Mouse (Mus musculus) testis, adult 2 months (tissue): ENCODE data around the gene Steap4. TPM values are rescaled to one million over a fixed set of nuclear protein-coding genes. Genes with fewer than 3 reads are reported as not detected.
"Not testable (repeated sequence)": the region's sequence is repeated elsewhere in the genome, so short reads cannot be mapped to it uniquely, and the experiment has no call there.

Source experiments
- H3K27ac ChIP-seq: fragments of 200-500 bp; 2 replicates; pipeline ENCODE4 v1.5.1; 2012; ENCODE audit warnings: low read depth, low read length; ENCODE audit not compliant: control insufficient read depth, insufficient read depth
- H3K27me3 ChIP-seq: fragments of 200-500 bp; 2 replicates; pipeline ENCODE4 v1.6.1; 2012; ENCODE audit warnings: mild to moderate bottlenecking, low read length, moderate library complexity; ENCODE audit not compliant: control insufficient read depth, insufficient read depth
- H3K36me3 ChIP-seq: fragments of 200-500 bp; 2 replicates; pipeline ENCODE4 v1.6.1; 2012; ENCODE audit warnings: mild to moderate bottlenecking, low read length; ENCODE audit not compliant: control insufficient read depth, insufficient read depth
- H3K4me1 ChIP-seq: fragments of 200-500 bp; 2 replicates; pipeline ENCODE4 v1.6.1; 2012; ENCODE audit warnings: low read length; ENCODE audit not compliant: control insufficient read depth, insufficient read depth
- H3K4me3 ChIP-seq: fragments of 200-500 bp; 2 replicates; pipeline ENCODE4 v1.5.1; 2012; ENCODE audit warnings: low read depth, mild to moderate bottlenecking, low read length, moderate library complexity, mixed read lengths; ENCODE audit not compliant: control insufficient read depth
- CTCF ChIP-seq: fragments of 200-500 bp; IDR thresholded peaks from 2 replicates; pipeline ENCODE4 v1.5.1; 2012; ENCODE audit warnings: low read depth, mild to moderate bottlenecking, inconsistent platforms, low read length, moderate library complexity; ENCODE audit not compliant: control insufficient read depth, insufficient read depth, insufficient replicate concordance
- POLR2A ChIP-seq: fragments of 200-500 bp; IDR thresholded peaks from 2 replicates; pipeline ENCODE4 v1.6.1; 2012; ENCODE audit warnings: low read depth, mild to moderate bottlenecking, inconsistent platforms, low read length, moderate library complexity; ENCODE audit not compliant: control insufficient read depth
- polyA plus RNA-seq: library from polyadenylated mRNA; depleted of rRNA; stranded (reverse); fragments of >200 nt; gene quantifications from 2 replicates; pipeline ENCODE4 v1.2.3, GENCODE M21; 2012

The Steap4 gene
- polyA plus RNA-seq, 1 experiment: 1.6 TPM

GRCm38 (mm10) chr5:7932234-7933221 lies 27.7 kb upstream of the Steap4 start:
- Histone ChIP-seq H3K36me3 (no peaks in the 10 kb centered on the region), H3K4me3 (no peak overlapping the region), H3K27me3 (no peaks in the 10 kb centered on the region), H3K27ac (no peak overlapping the region), H3K4me1 (no peaks in the 10 kb centered on the region)
- TF ChIP-seq CTCF (no peak), POLR2A (no peak)

GRCm38 (mm10) chr5:7933495-7933894 lies 26.8 kb upstream of the Steap4 start:
- H3K27ac ChIP-seq, H3K4me3 ChIP-seq, H3K36me3 ChIP-seq, H3K4me1 ChIP-seq, H3K27me3 ChIP-seq: not testable (repeated sequence)

GRCm38 (mm10) chr5:7933933-7934675 lies 26.2 kb upstream of the Steap4 start:
- Histone ChIP-seq H3K27ac (no peak overlapping the region), H3K27me3 (no peaks in the 10 kb centered on the region), H3K4me1 (no peaks in the 10 kb centered on the region), H3K4me3 (no peak overlapping the region), H3K36me3 (no peaks in the 10 kb centered on the region)
- TF ChIP-seq CTCF: no peak
- TF ChIP-seq POLR2A: no peak

- Histone ChIP-seq H3K4me1 (no peaks in the 10 kb centered on the region), H3K27me3 (no peaks in the 10 kb centered on the region), H3K36me3 (no peaks in the 10 kb centered on the region), H3K27ac (no peak overlapping the region), H3K4me3 (no peak overlapping the region)
- TF ChIP-seq POLR2A: no peak
Measured at GRCm38 (mm10) chr5:7954838-7955237, 5.4 kb upstream of the Steap4 start.

GRCm38 (mm10) chr5:7955371-7955966 lies 4.8 kb upstream of the Steap4 start:
- Histone ChIP-seq H3K27me3 (no peaks in the 10 kb centered on the region), H3K36me3 (no peaks in the 10 kb centered on the region), H3K4me1 (peaks cover 3% of the 10 kb centered on the region), H3K27ac (no peak overlapping the region), H3K4me3 (no peak overlapping the region)
- no peak for TF ChIP-seq CTCF

- no peak overlapping the region for H3K4me3 ChIP-seq
- TF ChIP-seq POLR2A (no peak), CTCF (no peak)
- H3K27me3 ChIP-seq: no peaks in the 10 kb centered on the region
- no peak overlapping the region for H3K27ac ChIP-seq
- H3K36me3 ChIP-seq: no peaks in the 10 kb centered on the region
- peaks cover 3% of the 10 kb centered on the region for H3K4me1 ChIP-seq
Measured at GRCm38 (mm10) chr5:7958061-7958460, 2.2 kb upstream of the Steap4 start.

GRCm38 (mm10) chr5:7959286-7959685 lies 971 bp upstream of the Steap4 start:
- Histone ChIP-seq H3K4me1 (peaks cover 3% of the 10 kb centered on the region), H3K36me3 (no peaks in the 10 kb centered on the region), H3K4me3 (no peak overlapping the region), H3K27me3 (no peaks in the 10 kb centered on the region), H3K27ac (no peak overlapping the region)
- TF ChIP-seq POLR2A: no peak
- no peak for TF ChIP-seq CTCF
